Mouse (Mus musculus): ENCODE results near the gene Smarcad1. TPM values are rescaled to one million over a fixed set of nuclear protein-coding genes. Genes with fewer than 3 reads are reported as not detected.
"Not testable (repeated sequence)": the region's sequence is repeated elsewhere in the genome, so short reads cannot be mapped to it uniquely, and the experiment has no call there.

Gene Smarcad1
- polyA plus RNA-seq, 1 experiment from 2014 or later, result 107 TPM

DNA sequence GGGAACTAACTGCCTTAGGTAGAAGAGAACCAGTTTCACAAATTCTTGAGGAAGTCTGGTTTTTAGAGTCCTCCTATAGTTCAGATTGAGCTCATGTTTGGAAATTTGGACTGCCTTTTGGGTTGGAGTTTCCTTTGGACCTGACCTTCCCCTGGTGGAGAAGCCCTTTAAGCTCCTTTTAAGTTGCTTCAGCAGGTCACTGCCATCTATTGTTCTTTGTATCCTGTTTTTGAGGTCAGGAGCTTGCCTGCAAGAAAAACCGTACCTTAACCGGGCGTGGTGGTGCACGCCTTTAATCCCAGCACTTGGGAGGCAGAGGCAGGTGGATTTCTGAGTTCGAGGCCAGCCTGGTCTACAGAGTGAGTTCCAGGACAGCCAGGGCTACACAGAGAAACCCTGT, 23.4 kb upstream of the Smarcad1 start:
- not testable (repeated sequence) for H3K27me3 ChIP-seq (ENCODE audit: control insufficient read depth, insufficient read depth, low read length); ATAC-seq (ENCODE audit: low FRiP score, low TSS enrichment); H3K9ac ChIP-seq (ENCODE audit: low read depth, low read length); H3K4me3 ChIP-seq (ENCODE audit: low read length); H3K27ac ChIP-seq (ENCODE audit: low read depth, low read length); H3K9me3 ChIP-seq (ENCODE audit: control insufficient read depth, low read length); H3K36me3 ChIP-seq (ENCODE audit: control insufficient read depth, insufficient read depth, low read length); H3K4me2 ChIP-seq (replicated peaks; ENCODE audit: low read depth, low read length); H3K4me1 ChIP-seq (ENCODE audit: control insufficient read depth, insufficient read depth, low read length)
- WGBS, result 84% methylated on average over 4 of the region's 5 CpGs

DNA sequence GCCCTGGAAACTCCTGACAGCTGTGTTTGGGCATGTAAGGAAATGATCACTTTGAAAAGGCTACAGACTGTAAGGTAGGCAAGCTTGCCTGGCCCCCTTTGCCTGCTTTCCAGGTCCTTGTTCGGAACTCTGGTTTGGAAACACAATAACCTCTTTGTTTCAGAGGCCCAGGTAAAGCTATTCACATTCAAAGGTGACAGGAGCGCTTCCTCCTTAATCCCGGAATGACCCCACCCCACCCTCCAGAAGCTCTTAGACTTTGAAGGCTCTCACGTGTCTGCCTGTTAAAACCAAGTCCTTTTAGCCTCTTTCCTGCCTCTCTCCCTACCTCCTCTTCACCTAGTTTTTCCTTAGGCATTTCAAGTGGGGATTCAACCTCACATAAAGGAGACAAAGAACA, 20.5 kb upstream of the Smarcad1 start:
- Histone ChIP-seq H3K4me2 (replicated peaks; ENCODE audit: low read depth, low read length) (no peak overlapping the region), H3K9ac (ENCODE audit: low read depth, low read length) (no peak overlapping the region), H3K27ac (ENCODE audit: low read depth, low read length) (no peak overlapping the region), H3K9me3 (ENCODE audit: control insufficient read depth, low read length) (peaks cover 3% of the 10 kb centered on the region; the same call in 1 of the 2 replicates), H3K4me3 (ENCODE audit: low read length) (no peak overlapping the region), H3K4me1 (ENCODE audit: control insufficient read depth, insufficient read depth, low read length) (no peaks in the 10 kb centered on the region), H3K36me3 (ENCODE audit: control insufficient read depth, insufficient read depth, low read length) (no peaks in the 10 kb centered on the region), H3K27me3 (ENCODE audit: control insufficient read depth, insufficient read depth, low read length) (no peaks in the 10 kb centered on the region)
- 8% methylated on average over 4 of the region's 4 CpGs for WGBS
- no peak for ATAC-seq (ENCODE audit: low FRiP score, low TSS enrichment)

GRCm38 (mm10) chr6:65023053-65023452, 19.3 kb upstream of the Smarcad1 start:
- no peak overlapping the region for H3K9ac ChIP-seq (ENCODE audit: low read depth, low read length)
- no peaks in the 10 kb centered on the region for H3K36me3 ChIP-seq (ENCODE audit: control insufficient read depth, insufficient read depth, low read length)
- WGBS, result 31% methylated on average over 6 of the region's 6 CpGs
- H3K4me2 ChIP-seq (replicated peaks; ENCODE audit: low read depth, low read length), result no peak overlapping the region
- no peaks in the 10 kb centered on the region for H3K27me3 ChIP-seq (ENCODE audit: control insufficient read depth, insufficient read depth, low read length)
- H3K9me3 ChIP-seq (ENCODE audit: control insufficient read depth, low read length), result peaks cover 3% of the 10 kb centered on the region; the same call in 1 of the 2 replicates
- ATAC-seq (ENCODE audit: low FRiP score, low TSS enrichment), result no peak
- H3K4me1 ChIP-seq (ENCODE audit: control insufficient read depth, insufficient read depth, low read length), result no peaks in the 10 kb centered on the region
- no peak overlapping the region for H3K27ac ChIP-seq (ENCODE audit: low read depth, low read length)
- H3K4me3 ChIP-seq (ENCODE audit: low read length), result no peak overlapping the region

- peaks cover 3% of the 10 kb centered on the region; the same call in 1 of the 2 replicates for H3K9me3 ChIP-seq (ENCODE audit: control insufficient read depth, low read length)
- H3K4me1 ChIP-seq (ENCODE audit: control insufficient read depth, insufficient read depth, low read length), result no peaks in the 10 kb centered on the region
- no peak overlapping the region for H3K4me2 ChIP-seq (replicated peaks; ENCODE audit: low read depth, low read length)
- H3K36me3 ChIP-seq (ENCODE audit: control insufficient read depth, insufficient read depth, low read length), result no peaks in the 10 kb centered on the region
- no peak overlapping the region for H3K4me3 ChIP-seq (ENCODE audit: low read length)
- 50% methylated on average over 2 of the region's 2 CpGs for WGBS
- H3K27me3 ChIP-seq (ENCODE audit: control insufficient read depth, insufficient read depth, low read length), result no peaks in the 10 kb centered on the region
- ATAC-seq (ENCODE audit: low FRiP score, low TSS enrichment), result no peak
- no peak overlapping the region for H3K9ac ChIP-seq (ENCODE audit: low read depth, low read length)
- H3K27ac ChIP-seq (ENCODE audit: low read depth, low read length), result no peak overlapping the region
Measured at GRCm38 (mm10) chr6:65024668-65025067, 17.7 kb upstream of the Smarcad1 start.

DNA sequence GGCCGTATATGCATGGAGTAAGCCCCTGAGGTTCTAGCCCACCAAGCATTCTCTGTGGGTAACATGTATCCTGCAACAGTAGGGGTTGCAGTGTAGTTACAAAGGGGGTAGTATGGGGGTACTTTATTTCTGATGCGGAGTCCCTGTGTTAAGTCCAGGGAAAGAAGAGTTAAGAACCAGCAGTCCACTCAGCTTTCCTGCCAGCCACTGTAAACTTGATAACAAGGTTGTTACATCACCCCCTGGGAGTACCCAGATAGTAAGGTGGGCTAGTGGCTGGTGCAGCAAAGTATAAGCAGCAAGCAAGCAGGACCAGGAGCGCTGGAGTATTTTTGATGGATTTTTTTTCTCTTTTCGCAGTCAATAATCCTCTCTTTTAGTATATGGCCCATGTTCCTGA, 17.3 kb upstream of the Smarcad1 start:
- WGBS, result 94% methylated on average over 4 of the region's 4 CpGs

DNA sequence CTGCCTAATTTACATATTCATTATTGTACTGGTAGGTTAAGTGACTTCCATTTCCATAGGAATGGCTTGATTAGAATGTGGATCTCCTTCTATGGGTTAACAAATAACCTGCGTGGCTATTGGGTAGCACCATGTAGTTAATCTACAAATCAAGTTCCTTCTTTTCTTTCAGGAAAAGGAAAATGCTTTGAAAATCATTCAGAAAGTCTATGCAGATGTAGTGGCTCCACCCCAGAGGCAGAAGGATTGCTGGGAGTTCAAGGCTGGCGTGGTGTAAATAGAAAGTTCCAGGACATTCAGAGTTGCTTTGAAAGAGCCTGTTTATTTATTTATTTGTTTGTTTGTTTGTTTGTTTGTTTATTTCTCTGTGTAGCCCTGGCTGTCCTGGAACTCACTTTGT, 7.7 kb upstream of the Smarcad1 start:
- H3K27me3 ChIP-seq (ENCODE audit: control insufficient read depth, insufficient read depth, low read length), result no peaks in the 10 kb centered on the region
- H3K4me3 ChIP-seq (ENCODE audit: low read length), result no peak overlapping the region
- no peak overlapping the region for H3K27ac ChIP-seq (ENCODE audit: low read depth, low read length)
- no peaks in the 10 kb centered on the region for H3K36me3 ChIP-seq (ENCODE audit: control insufficient read depth, insufficient read depth, low read length)
- ATAC-seq (ENCODE audit: low FRiP score, low TSS enrichment), result no peak
- H3K4me1 ChIP-seq (ENCODE audit: control insufficient read depth, insufficient read depth, low read length), result no peaks in the 10 kb centered on the region
- no peak overlapping the region for H3K4me2 ChIP-seq (replicated peaks; ENCODE audit: low read depth, low read length)
- H3K9ac ChIP-seq (ENCODE audit: low read depth, low read length), result no peak overlapping the region
- 90% methylated on average over 2 of the region's 2 CpGs for WGBS
- no peaks in the 10 kb centered on the region for H3K9me3 ChIP-seq (ENCODE audit: control insufficient read depth, low read length)

More for the DNA sequence above, 17.3 kb upstream of the Smarcad1 start:
- Histone ChIP-seq H3K27me3 (ENCODE audit: control insufficient read depth, insufficient read depth, low read length) (no peaks in the 10 kb centered on the region), H3K4me3 (ENCODE audit: low read length) (no peak overlapping the region), H3K4me2 (replicated peaks; ENCODE audit: low read depth, low read length) (no peak overlapping the region), H3K27ac (ENCODE audit: low read depth, low read length) (no peak overlapping the region), H3K36me3 (ENCODE audit: control insufficient read depth, insufficient read depth, low read length) (no peaks in the 10 kb centered on the region), H3K9me3 (ENCODE audit: control insufficient read depth, low read length) (peaks cover 3% of the 10 kb centered on the region; the same call in 1 of the 2 replicates), H3K4me1 (ENCODE audit: control insufficient read depth, insufficient read depth, low read length) (no peaks in the 10 kb centered on the region), H3K9ac (ENCODE audit: low read depth, low read length) (no peak overlapping the region)
- no peak for ATAC-seq (ENCODE audit: low FRiP score, low TSS enrichment)

GRCm38 (mm10) chr6:65035469-65035868, 6.9 kb upstream of the Smarcad1 start:
- H3K4me1 ChIP-seq (ENCODE audit: control insufficient read depth, insufficient read depth, low read length), result no peaks in the 10 kb centered on the region
- 90% methylated on average over 2 of the region's 2 CpGs for WGBS
- no peak for ATAC-seq (ENCODE audit: low FRiP score, low TSS enrichment)
- H3K9ac ChIP-seq (ENCODE audit: low read depth, low read length), result no peak overlapping the region
- no peaks in the 10 kb centered on the region for H3K36me3 ChIP-seq (ENCODE audit: control insufficient read depth, insufficient read depth, low read length)
- H3K9me3 ChIP-seq (ENCODE audit: control insufficient read depth, low read length), result no peaks in the 10 kb centered on the region
- no peak overlapping the region for H3K27ac ChIP-seq (ENCODE audit: low read depth, low read length)
- no peak overlapping the region for H3K4me2 ChIP-seq (replicated peaks; ENCODE audit: low read depth, low read length)
- no peak overlapping the region for H3K4me3 ChIP-seq (ENCODE audit: low read length)
- no peaks in the 10 kb centered on the region for H3K27me3 ChIP-seq (ENCODE audit: control insufficient read depth, insufficient read depth, low read length)

DNA sequence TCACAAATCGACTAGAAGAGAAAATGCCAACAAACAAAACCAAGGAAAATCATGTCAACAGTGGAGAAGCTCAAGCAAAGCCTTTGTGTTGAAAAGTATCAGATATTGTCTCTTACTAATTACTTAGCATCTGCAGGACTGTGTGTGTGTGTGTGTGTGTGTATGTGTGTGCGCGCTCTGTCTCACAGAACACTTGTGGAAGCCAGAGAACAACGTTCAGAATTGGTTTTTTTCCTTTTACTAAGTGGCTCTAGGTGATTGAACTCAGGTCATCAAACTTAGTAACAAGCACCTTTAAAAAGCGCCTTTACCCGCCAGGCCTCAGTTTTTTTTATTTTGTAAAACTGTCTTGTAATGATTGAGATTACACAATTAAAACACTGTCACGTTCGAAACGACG, 451 bp upstream of the Smarcad1 start:
- 40% methylated on average over 10 of the region's 10 CpGs for WGBS
- no peaks in the 10 kb centered on the region for H3K9me3 ChIP-seq (ENCODE audit: control insufficient read depth, low read length)
- H3K4me1 ChIP-seq (ENCODE audit: control insufficient read depth, insufficient read depth, low read length), result peaks cover 5% of the 10 kb centered on the region; the same call in 1 of the 2 replicates
- H3K4me3 ChIP-seq (ENCODE audit: low read length), result peak overlapping the region; percentile 81
- H3K36me3 ChIP-seq (ENCODE audit: control insufficient read depth, insufficient read depth, low read length), result peaks cover 31% of the 10 kb centered on the region
- no peak overlapping the region for H3K27ac ChIP-seq (ENCODE audit: low read depth, low read length)
- no peak for ATAC-seq (ENCODE audit: low FRiP score, low TSS enrichment)
- H3K27me3 ChIP-seq (ENCODE audit: control insufficient read depth, insufficient read depth, low read length), result no peaks in the 10 kb centered on the region
- H3K9ac ChIP-seq (ENCODE audit: low read depth, low read length), result peak overlapping the region; percentile 97; the same call in 1 of the 2 replicates
- H3K4me2 ChIP-seq (replicated peaks; ENCODE audit: low read depth, low read length), result peak overlapping the region; percentile 88

GRCm38 (mm10) chr6:65043241-65043640, 858 bp downstream of the Smarcad1 start:
- Histone ChIP-seq H3K9ac (ENCODE audit: low read depth, low read length) (peak overlapping the region; percentile 97), H3K36me3 (ENCODE audit: control insufficient read depth, insufficient read depth, low read length) (peaks cover 35% of the 10 kb centered on the region), H3K9me3 (ENCODE audit: control insufficient read depth, low read length) (no peaks in the 10 kb centered on the region), H3K27ac (ENCODE audit: low read depth, low read length) (peak overlapping the region; percentile 94), H3K27me3 (ENCODE audit: control insufficient read depth, insufficient read depth, low read length) (no peaks in the 10 kb centered on the region), H3K4me1 (ENCODE audit: control insufficient read depth, insufficient read depth, low read length) (peaks cover 5% of the 10 kb centered on the region; the same call in 1 of the 2 replicates), H3K4me3 (ENCODE audit: low read length) (peak overlapping the region; percentile 81), H3K4me2 (replicated peaks; ENCODE audit: low read depth, low read length) (peak overlapping the region; percentile 88)
- 13% methylated on average over 7 of the region's 7 CpGs for whole genome bisulfite sequencing
- ATAC-seq (ENCODE audit: low FRiP score, low TSS enrichment), result peak; percentile 15; the same call in 1 of the 2 replicates
